Mouse (Mus musculus): ENCODE results near the gene Taf1c. TPM values are rescaled to one million over a fixed set of nuclear protein-coding genes. Genes with fewer than 3 reads are reported as not detected.

Taf1c gene
- polyA plus RNA-seq, 1 experiment, result 24.0 TPM

- no peak for DNase-seq (ENCODE audit: low read depth)
- no peak for TF ChIP-seq CTCF (IDR thresholded peaks at IDR 0.05; ENCODE audit: borderline replicate concordance, extremely low read depth, insufficient read depth, insufficient read length)
Observed at GRCm38 (mm10) chr8:119591456-119591855, 13.6 kb downstream of the Taf1c start.

GRCm38 (mm10) chr8:119590348-119590747, 14.7 kb downstream of the Taf1c start:
- TF ChIP-seq CTCF (IDR thresholded peaks at IDR 0.05; ENCODE audit: borderline replicate concordance, extremely low read depth, insufficient read depth, insufficient read length) (no peak), POLR2A (IDR thresholded peaks at IDR 0.05; ENCODE audit: borderline replicate concordance, extremely low read depth, insufficient read depth, insufficient read length, poor library complexity, severe bottlenecking) (no peak)

GRCm38 (mm10) chr8:119588844-119589243, 16.2 kb downstream of the Taf1c start:
- peak; percentile 19 for DNase-seq (ENCODE audit: low read depth)
- TF ChIP-seq POLR2A (IDR thresholded peaks at IDR 0.05; ENCODE audit: borderline replicate concordance, extremely low read depth, insufficient read depth, insufficient read length, poor library complexity, severe bottlenecking), result no peak
- TF ChIP-seq CTCF (IDR thresholded peaks at IDR 0.05; ENCODE audit: borderline replicate concordance, extremely low read depth, insufficient read depth, insufficient read length), result no peak

More at GRCm38 (mm10) chr8:119590348-119590747, 14.7 kb downstream of the Taf1c start:
- DNase-seq (ENCODE audit: low read depth), result no peak

GRCm38 (mm10) chr8:119588321-119588720, 16.7 kb downstream of the Taf1c start:
- TF ChIP-seq POLR2A (IDR thresholded peaks at IDR 0.05; ENCODE audit: borderline replicate concordance, extremely low read depth, insufficient read depth, insufficient read length, poor library complexity, severe bottlenecking) (no peak), CTCF (IDR thresholded peaks at IDR 0.05; ENCODE audit: borderline replicate concordance, extremely low read depth, insufficient read depth, insufficient read length) (no peak)
- no peak for DNase-seq (ENCODE audit: low read depth)

GRCm38 (mm10) chr8:119585901-119586300, 19.1 kb downstream of the Taf1c start:
- no peak for TF ChIP-seq CTCF (IDR thresholded peaks at IDR 0.05; ENCODE audit: borderline replicate concordance, extremely low read depth, insufficient read depth, insufficient read length)
- TF ChIP-seq POLR2A (IDR thresholded peaks at IDR 0.05; ENCODE audit: borderline replicate concordance, extremely low read depth, insufficient read depth, insufficient read length, poor library complexity, severe bottlenecking), result no peak
- no peak for DNase-seq (ENCODE audit: low read depth)

GRCm38 (mm10) chr8:119580441-119581161, 24.4 kb downstream of the Taf1c start:
- TF ChIP-seq POLR2A (IDR thresholded peaks at IDR 0.05; ENCODE audit: borderline replicate concordance, extremely low read depth, insufficient read depth, insufficient read length, poor library complexity, severe bottlenecking) (no peak), CTCF (IDR thresholded peaks at IDR 0.05; ENCODE audit: borderline replicate concordance, extremely low read depth, insufficient read depth, insufficient read length) (no peak)
- no peak for DNase-seq (ENCODE audit: low read depth)

GRCm38 (mm10) chr8:119579096-119579495, 25.9 kb downstream of the Taf1c start:
- DNase-seq (ENCODE audit: low read depth), result no peak
- TF ChIP-seq CTCF (IDR thresholded peaks at IDR 0.05; ENCODE audit: borderline replicate concordance, extremely low read depth, insufficient read depth, insufficient read length) (no peak), POLR2A (IDR thresholded peaks at IDR 0.05; ENCODE audit: borderline replicate concordance, extremely low read depth, insufficient read depth, insufficient read length, poor library complexity, severe bottlenecking) (no peak)

- no peak for TF ChIP-seq CTCF (IDR thresholded peaks at IDR 0.05; ENCODE audit: borderline replicate concordance, extremely low read depth, insufficient read depth, insufficient read length)
- TF ChIP-seq POLR2A (IDR thresholded peaks at IDR 0.05; ENCODE audit: borderline replicate concordance, extremely low read depth, insufficient read depth, insufficient read length, poor library complexity, severe bottlenecking), result no peak
- DNase-seq (ENCODE audit: low read depth), result no peak
Observed at GRCm38 (mm10) chr8:119575366-119575726, 29.7 kb downstream of the Taf1c start.

GRCm38 (mm10) chr8:119574437-119575365, 30.3 kb downstream of the Taf1c start, which contains the start of the genes Hsdl1 and Dnaaf1:
TSS of gene Hsdl1 (minus strand) at chr8:119575183.
TSS of gene Dnaaf1 (plus strand) at chr8:119575235.
- DNase-seq (ENCODE audit: low read depth), result peak; percentile 96
- TF ChIP-seq POLR2A (IDR thresholded peaks at IDR 0.05; ENCODE audit: borderline replicate concordance, extremely low read depth, insufficient read depth, insufficient read length, poor library complexity, severe bottlenecking) (peak; percentile 98), CTCF (IDR thresholded peaks at IDR 0.05; ENCODE audit: borderline replicate concordance, extremely low read depth, insufficient read depth, insufficient read length) (peak; percentile 30; the same call in 1 of the 2 replicates)

- no peak for TF ChIP-seq POLR2A (IDR thresholded peaks at IDR 0.05; ENCODE audit: borderline replicate concordance, extremely low read depth, insufficient read depth, insufficient read length, poor library complexity, severe bottlenecking)
- TF ChIP-seq CTCF (IDR thresholded peaks at IDR 0.05; ENCODE audit: borderline replicate concordance, extremely low read depth, insufficient read depth, insufficient read length), result no peak
- no peak for DNase-seq (ENCODE audit: low read depth)
Observed at GRCm38 (mm10) chr8:119572411-119572810, 32.6 kb downstream of the Taf1c start.

GRCm38 (mm10) chr8:119571135-119571534, 33.9 kb downstream of the Taf1c start:
- TF ChIP-seq CTCF (IDR thresholded peaks at IDR 0.05; ENCODE audit: borderline replicate concordance, extremely low read depth, insufficient read depth, insufficient read length) (no peak), POLR2A (IDR thresholded peaks at IDR 0.05; ENCODE audit: borderline replicate concordance, extremely low read depth, insufficient read depth, insufficient read length, poor library complexity, severe bottlenecking) (no peak)
- DNase-seq (ENCODE audit: low read depth), result no peak
